Mouse (Mus musculus) lung, postnatal 14 days (tissue): ENCODE data around the gene Rbks.

Experiments
- DNase-seq: peaks from one replicate; pipeline ENCODE4 v3.0.0; 2021

The Rbks gene

GRCm38 (mm10) chr5:31576539-31576975, 120.9 kb downstream of the Rbks start:
- no peak for DNase-seq
